Mouse (Mus musculus) CH12.LX (cell line): ENCODE measurements around the gene Tmpo. TPM values are rescaled to one million over a fixed set of nuclear protein-coding genes. Genes with fewer than 3 reads are reported as not detected.
A peak's percentile ranks its signal among the peaks of the same experiment; 100 is the strongest.

Experiments
- DNase-seq: peaks from one replicate; pipeline ENCODE4 v3.0.0-alpha.2; 2013; ENCODE audit errors: extremely low read depth
- H3K27ac ChIP-seq: 2 replicates; pipeline ENCODE4 v1.5.1; 2012; ENCODE audit warnings: low read depth, mild to moderate bottlenecking, control low read depth, moderate library complexity; ENCODE audit not compliant: insufficient read depth
- H3K27me3 ChIP-seq: replicated peaks from 2 replicates; pipeline ENCODE3; 2012; ENCODE audit warnings: inconsistent platforms
- H3K36me3 ChIP-seq, 2 experiments: replicated peaks in 1 of 2; 2 replicates each; pipeline versions ENCODE3 to v1.6.1; 2012; ENCODE audit warnings: inconsistent platforms in 1 of 2, low read length in 1 of 2, mild to moderate bottlenecking in 1 of 2, mixed read lengths in 1 of 2, moderate library complexity in 1 of 2; ENCODE audit not compliant: control insufficient read depth in 1 of 2, insufficient read depth in 1 of 2
- H3K4me1 ChIP-seq, 2 experiments: 2 replicates each; pipeline ENCODE4 v1.6.1; 2012; ENCODE audit warnings: inconsistent platforms in 1 of 2, moderate library complexity in 1 of 2; ENCODE audit not compliant: insufficient read depth in 2 of 2, control insufficient read depth in 1 of 2
- H3K4me2 ChIP-seq: 2 replicates; pipeline ENCODE4 v1.6.1; 2012; ENCODE audit warnings: low read depth, mild to moderate bottlenecking, control low read depth; ENCODE audit not compliant: poor library complexity, insufficient read depth, severe bottlenecking
- H3K4me3 ChIP-seq, 3 experiments: fragments of 150-350 bp in 1 of 3; sonication (generic) in 1 of 3; replicated peaks in 1 of 3; 2 replicates each; pipeline versions ENCODE3 to v1.5.1; 2011 to 2012; ENCODE audit warnings: low read depth in 2 of 3, low read length in 2 of 3, mild to moderate bottlenecking in 2 of 3, moderate library complexity in 2 of 3, control low read depth in 1 of 3, improper control_type of control experiment in 1 of 3, inconsistent platforms in 1 of 3, mixed read lengths in 1 of 3; ENCODE audit not compliant: poor library complexity in 1 of 3
- H3K79me2 ChIP-seq: replicated peaks from 2 replicates; pipeline ENCODE4 v1.6.1; 2012; ENCODE audit warnings: mild to moderate bottlenecking, moderate library complexity; ENCODE audit not compliant: control insufficient read depth, poor library complexity, insufficient read depth, severe bottlenecking; ENCODE audit errors: extremely low read depth
- H3K9ac ChIP-seq: 2 replicates; pipeline ENCODE4 v1.6.1; 2012; ENCODE audit warnings: low read depth, mild to moderate bottlenecking, control low read depth, moderate library complexity; ENCODE audit not compliant: insufficient read depth
- H3K9me3 ChIP-seq: replicated peaks from 2 replicates; pipeline ENCODE3; 2012; ENCODE audit warnings: low read length, inconsistent platforms, mixed read lengths
- BHLHE40 ChIP-seq: IDR thresholded peaks from 2 replicates; pipeline ENCODE4 v1.6.1; 2011; ENCODE audit warnings: mild to moderate bottlenecking, low read depth, low read length, improper control_type of control experiment
- CHD2 ChIP-seq: IDR thresholded peaks from 2 replicates; pipeline ENCODE4 v1.6.1; 2011; ENCODE audit warnings: low read length, improper control_type of control experiment
- ETS1 ChIP-seq: conservative IDR thresholded peaks from 2 replicates; pipeline ENCODE4 v1.6.1; 2012; ENCODE audit warnings: low read depth, mild to moderate bottlenecking, inconsistent platforms, low read length, improper control_type of control experiment, moderate library complexity
- HCFC1 ChIP-seq: IDR thresholded peaks from 2 replicates; pipeline ENCODE4 v1.6.1; 2012; ENCODE audit warnings: low read depth, mild to moderate bottlenecking, inconsistent platforms, low read length, improper control_type of control experiment
- JUND ChIP-seq: conservative IDR thresholded peaks from 2 replicates; pipeline ENCODE4 v1.6.1; 2011; ENCODE audit warnings: low read depth, low read length, improper control_type of control experiment
- KAT2A ChIP-seq: IDR thresholded peaks from 2 replicates; pipeline ENCODE4 v1.6.1; 2012; ENCODE audit warnings: low read length, improper control_type of control experiment, inconsistent platforms; ENCODE audit not compliant: insufficient replicate concordance
- MEF2A ChIP-seq: IDR thresholded peaks from 2 replicates; pipeline ENCODE4 v1.6.1; 2014; ENCODE audit warnings: low read depth, mild to moderate bottlenecking, inconsistent platforms, low read length, improper control_type of control experiment, borderline replicate concordance
- MXI1 ChIP-seq: IDR thresholded peaks from 2 replicates; pipeline ENCODE4 v1.6.1; 2011; ENCODE audit warnings: mild to moderate bottlenecking, low read depth, low read length, improper control_type of control experiment
- NELFE ChIP-seq: IDR thresholded peaks from 2 replicates; pipeline ENCODE4 v1.6.1; 2011; ENCODE audit warnings: low read depth, low read length, improper control_type of control experiment
- NRF1 ChIP-seq: IDR thresholded peaks from 2 replicates; pipeline ENCODE4 v1.6.1; 2014; ENCODE audit warnings: low read depth, mild to moderate bottlenecking, inconsistent platforms, low read length, improper control_type of control experiment, moderate library complexity
- PAX5 ChIP-seq: IDR thresholded peaks from 2 replicates; pipeline ENCODE4 v1.6.1; 2012; ENCODE audit warnings: low read length, inconsistent platforms, mixed read lengths
- POLR2A ChIP-seq: IDR thresholded peaks from 2 replicates; pipeline ENCODE4 v1.6.1; 2011; ENCODE audit warnings: low read depth, mild to moderate bottlenecking, improper control_type of control experiment, low read length
- RAD21 ChIP-seq: IDR thresholded peaks from 2 replicates; pipeline ENCODE4 v1.6.1; 2011; ENCODE audit warnings: low read depth, mild to moderate bottlenecking, low read length, improper control_type of control experiment, moderate library complexity
- RCOR1 ChIP-seq: conservative IDR thresholded peaks from 2 replicates; pipeline ENCODE4 v1.6.1; 2012; ENCODE audit warnings: low read depth, mild to moderate bottlenecking, inconsistent platforms, low read length, improper control_type of control experiment
- SIN3A ChIP-seq: IDR thresholded peaks from 2 replicates; pipeline ENCODE4 v1.6.1; 2012; ENCODE audit warnings: low read length, improper control_type of control experiment, inconsistent platforms
- SMC3 ChIP-seq: IDR thresholded peaks from 2 replicates; pipeline ENCODE4 v1.6.1; 2011; ENCODE audit warnings: low read depth, low read length, improper control_type of control experiment
- TBP ChIP-seq: conservative IDR thresholded peaks from 2 replicates; pipeline ENCODE4 v1.6.1; 2011; ENCODE audit warnings: low read depth, low read length, improper control_type of control experiment
- UBTF ChIP-seq: IDR thresholded peaks from 2 replicates; pipeline ENCODE4 v1.6.1; 2012; ENCODE audit warnings: low read depth, mild to moderate bottlenecking, inconsistent platforms, low read length, improper control_type of control experiment, moderate library complexity
- ZNF384 ChIP-seq: IDR thresholded peaks from 2 replicates; pipeline ENCODE4 v1.6.1; 2012; ENCODE audit warnings: low read depth, low read length, improper control_type of control experiment, inconsistent platforms
- dilution Hi-C: fragments of 300-500 bp; cut with MboI; formaldehyde crosslinking; loops from 2 replicates; pipeline ENCODE4 v1.14.3; 2020; ENCODE audit warnings: low sequenced_read_pairs; ENCODE audit not compliant: extremely low pct_unique_long_range_greater_than_20kb, extremely low pct_ligation_motif_present
- in situ Hi-C: fragments of 300-500 bp; cut with MboI; formaldehyde crosslinking; loops from 3 replicates; pipeline ENCODE4 v1.14.3; 2019; ENCODE audit warnings: low sequenced_read_pairs, low pct_ligation_motif_present, low pct_unique_long_range_greater_than_20kb, mixed read lengths
- polyA plus RNA-seq: library from polyadenylated mRNA; unstranded; fragments of >175 nt; gene quantifications from 2 replicates; pipeline ENCODE4 v1.2.1, GENCODE M21; 2012; ENCODE audit warnings: low read depth; ENCODE audit not compliant: insufficient read length
- total RNA-seq, 2 experiments: library from RNA; depleted of rRNA; stranded (reverse); fragments of 300-350 nt in 1 of 2; fragments of >200 nt in 1 of 2; gene quantifications; 2 replicates each; pipeline ENCODE4 v1.2.3; 2012 to 2014

Tmpo gene
- total and polyA plus RNA-seq, 3 experiments, result 163 to 467 (median 198) TPM

DNA sequence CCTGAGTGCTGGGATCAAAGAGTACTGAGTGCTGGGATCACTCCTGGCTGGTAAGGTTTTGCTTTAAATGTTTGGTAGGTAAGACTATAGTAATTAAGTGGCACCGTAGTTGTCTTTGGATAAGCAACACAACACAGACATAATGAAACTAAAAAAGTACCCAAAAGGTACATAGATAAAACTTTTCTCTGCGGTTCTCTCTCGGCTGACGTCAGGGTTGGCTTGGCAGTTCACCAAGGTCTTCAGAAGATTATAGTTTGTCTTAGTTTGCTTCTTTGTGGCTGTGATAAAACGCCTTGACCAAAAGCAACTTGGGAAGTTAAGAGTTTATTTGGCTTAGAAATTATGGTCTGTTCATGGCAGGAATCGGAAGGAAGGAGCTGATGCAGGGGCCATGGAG is 8.4 kb upstream of the Tmpo start:
- H3K4me3 ChIP-seq, result no peak overlapping the region
- H3K9ac ChIP-seq, result no peak overlapping the region
- peaks cover 3 to 9% of the 10 kb centered on the region in 2 experiments; a peak in 3 of 4 replicates for H3K4me1 ChIP-seq
- dilution Hi-C loops, result no loop called here
- in situ Hi-C loops, result no loop called here
- H3K79me2 ChIP-seq, result no peaks in the 10 kb centered on the region; the same call in 1 of the 2 replicates
- H3K27me3 ChIP-seq, result no peaks in the 10 kb centered on the region
- no peaks in the 10 kb centered on the region for H3K9me3 ChIP-seq
- no peaks in the 10 kb centered on the region for H3K36me3 ChIP-seq
- no peak overlapping the region for H3K27ac ChIP-seq
- TF ChIP-seq HCFC1 (no peak), NRF1 (no peak), NELFE (no peak), KAT2A (no peak), POLR2A (no peak), RAD21 (no peak), BHLHE40 (no peak), RCOR1 (no peak), SIN3A (no peak), ZNF384 (no peak), JUND (no peak), CHD2 (no peak), ETS1 (no peak), TBP (no peak), MXI1 (no peak), PAX5 (no peak), SMC3 (no peak), MEF2A (no peak)
- DNase-seq, result no peak
- H3K4me2 ChIP-seq, result no peak overlapping the region

DNA sequence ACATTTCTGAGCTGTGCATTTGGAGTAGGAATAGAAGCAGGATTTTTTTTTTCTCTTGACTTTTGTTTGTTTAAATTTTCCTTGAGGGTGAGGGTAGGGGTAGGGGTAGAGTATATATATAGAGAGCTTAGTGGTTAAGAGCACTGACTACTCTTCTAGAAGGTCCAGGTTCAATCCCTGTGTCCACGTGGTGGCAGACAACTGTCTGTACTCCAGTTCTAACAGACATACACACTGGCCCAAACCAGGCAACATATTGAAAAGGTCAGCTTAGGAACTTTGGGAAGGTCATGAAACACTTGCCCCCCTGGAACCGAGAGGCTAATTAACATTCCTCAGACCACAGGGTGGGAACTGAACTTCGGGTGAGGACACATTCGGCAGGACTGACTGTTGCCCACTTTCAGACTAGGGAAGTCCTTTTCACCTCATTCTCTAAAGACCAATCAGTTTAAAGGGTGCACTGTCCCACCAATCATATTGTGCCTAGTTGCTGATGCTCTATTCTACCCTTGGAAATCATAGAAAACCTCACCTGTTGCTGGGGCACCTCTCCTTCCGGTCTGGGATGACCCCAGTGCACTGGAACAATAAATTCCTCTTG is 7.7 kb upstream of the Tmpo start:
- no peak for TF ChIP-seq UBTF
- 0 out of 2 replicates have a peak, but pooled peaks have one; percentile 21 for TF ChIP-seq POLR2A
- no peak for DNase-seq
- H3K9me3 ChIP-seq, result no peaks in the 10 kb centered on the region
- no peak overlapping the region for H3K27ac ChIP-seq
- no peaks in the 10 kb centered on the region for H3K36me3 ChIP-seq
- in situ Hi-C loops (no loop called here), dilution Hi-C loops (no loop called here)
- no peaks in the 10 kb centered on the region; the same call in 1 of the 2 replicates for H3K79me2 ChIP-seq
- no peaks in the 10 kb centered on the region for H3K27me3 ChIP-seq
- no peak overlapping the region for H3K9ac ChIP-seq
- no peak overlapping the region for H3K4me2 ChIP-seq
- H3K4me1 ChIP-seq, result peaks cover 3 to 10% of the 10 kb centered on the region in 2 experiments; a peak in 3 of 4 replicates
- H3K4me3 ChIP-seq, result no peak overlapping the region
